Mouse (Mus musculus): Measurements from ENCODE around the gene Ptgir.

GRCm38 (mm10) chr7:16944808-16945315, 38.6 kb downstream of the Ptgir start:
- no peak for TF ChIP-seq EP300 (IDR thresholded peaks at IDR 0.05; ENCODE audit: low read depth)
- no peak for TF ChIP-seq CTCF (IDR thresholded peaks at IDR 0.05; ENCODE audit: low read depth)

All from liver, postnatal 0 days (tissue).